Mouse (Mus musculus) adrenal gland, adult 8-10 months (tissue): Measurements from ENCODE around the gene Eva1c. TPM values are rescaled to one million over a fixed set of nuclear protein-coding genes. Genes with fewer than 3 reads are reported as not detected.
A peak's percentile ranks its signal among the peaks of the same experiment; 100 is the strongest.

Experiments used
- DNase-seq: peaks from one replicate; pipeline ENCODE4 v3.0.0; 2022
- total RNA-seq, 4 experiments: library from RNA; stranded (reverse); gene quantifications; 2 replicates each; pipeline ENCODE4 v1.2.4; 2022

The Eva1c gene
- total RNA-seq, 4 experiments from 2014 or later: 4.6 to 7.5 (median 6.1) TPM

DNA sequence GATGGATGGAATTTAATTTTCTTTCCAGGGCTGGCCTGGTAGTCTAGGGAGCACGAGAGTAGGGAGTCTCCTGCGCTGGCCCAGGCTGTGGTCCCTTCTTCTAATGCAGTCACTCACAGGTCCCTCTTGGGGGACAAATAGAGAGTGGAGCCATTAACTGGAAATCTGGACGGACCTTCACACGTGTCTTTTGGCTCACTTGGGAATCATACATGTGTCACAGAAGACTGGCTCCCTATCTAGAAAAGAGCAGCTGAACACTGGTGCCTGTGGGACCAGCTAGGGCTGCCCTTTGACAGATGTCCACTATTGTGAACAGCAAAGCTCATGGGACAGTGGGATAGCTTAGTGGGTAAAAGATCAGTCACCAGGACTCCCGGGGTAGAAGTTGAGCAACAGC lies 478 bp upstream of the Eva1c start:
- DNase-seq: no peak

DNA sequence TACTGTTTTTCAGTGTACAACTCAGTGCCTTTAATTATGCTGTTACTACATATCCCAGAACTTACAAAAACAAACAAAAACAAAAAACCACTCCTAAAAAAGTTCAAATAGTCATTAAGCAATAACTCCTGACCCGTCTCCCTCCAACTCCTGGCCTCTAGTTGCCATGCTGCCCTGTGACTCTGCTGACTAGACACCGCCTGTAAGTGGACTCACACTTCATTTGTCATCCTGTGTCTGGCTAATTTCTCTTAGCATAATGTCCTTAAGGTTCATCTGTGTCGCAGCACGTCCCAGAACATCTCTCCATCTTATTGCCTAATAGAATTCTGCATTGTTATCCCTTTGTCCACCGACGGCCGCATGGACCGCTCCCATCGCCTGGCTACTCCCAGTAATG lies 979 bp downstream of the Eva1c start:
- DNase-seq: no peak

DNA sequence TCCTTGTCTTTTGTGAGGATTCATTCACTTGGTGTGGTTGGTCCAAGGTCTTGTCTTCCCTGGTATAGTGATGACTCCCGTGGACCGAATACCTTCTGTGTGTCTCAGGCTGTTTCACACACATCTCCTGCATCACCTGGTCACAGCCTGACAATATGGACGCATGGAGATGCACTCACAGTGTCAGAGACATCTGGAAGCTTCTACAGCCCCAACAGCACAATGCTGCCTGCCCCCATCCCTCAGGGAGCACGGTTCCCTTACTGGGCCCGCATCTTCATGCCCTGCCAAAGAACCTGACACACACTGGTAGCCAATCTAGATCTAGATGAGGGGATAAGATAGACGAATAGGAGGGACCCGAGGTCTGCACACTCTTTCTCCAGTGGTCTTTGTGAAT lies 2.6 kb downstream of the Eva1c start:
- DNase-seq: no peak

DNA sequence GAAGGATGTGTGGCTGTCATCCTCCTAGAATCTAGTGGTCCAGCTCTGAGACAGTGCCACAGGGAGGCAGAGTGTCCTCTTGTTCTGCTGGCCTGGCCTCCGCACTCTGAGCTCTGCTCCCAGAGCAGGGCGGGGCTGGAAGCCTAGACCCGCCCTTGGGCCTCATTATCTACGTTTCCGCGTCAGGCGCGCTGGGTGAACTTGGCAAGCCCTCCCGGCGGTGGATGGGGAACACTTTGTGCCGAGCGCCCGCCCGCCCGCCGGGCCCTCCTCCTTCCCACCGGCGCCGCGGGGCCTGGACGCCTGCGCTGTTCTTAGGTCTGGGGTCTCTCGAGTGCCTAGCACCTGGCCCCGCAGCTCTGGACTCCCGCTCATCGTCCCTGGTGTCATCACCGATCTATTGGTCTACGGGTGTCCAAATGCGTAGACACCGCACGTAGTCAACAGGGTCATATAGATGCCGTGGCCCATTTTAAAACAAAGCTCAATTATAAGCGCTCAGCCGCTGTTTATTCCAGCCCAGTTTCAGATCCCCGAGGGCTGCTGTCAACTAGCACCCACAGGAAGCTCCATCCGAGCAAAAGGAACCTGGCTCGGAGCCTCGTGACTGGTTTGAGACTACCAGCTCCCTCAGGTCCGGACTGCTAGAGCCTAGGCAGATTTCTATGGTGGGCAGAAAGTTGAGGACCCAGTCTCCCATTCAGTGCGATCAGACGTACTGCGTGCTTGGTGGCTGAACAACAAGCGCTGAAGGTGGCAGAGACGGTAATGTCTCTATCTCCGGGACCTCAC lies 3.6 kb downstream of the Eva1c start:
- peak; percentile 91 for DNase-seq

DNA sequence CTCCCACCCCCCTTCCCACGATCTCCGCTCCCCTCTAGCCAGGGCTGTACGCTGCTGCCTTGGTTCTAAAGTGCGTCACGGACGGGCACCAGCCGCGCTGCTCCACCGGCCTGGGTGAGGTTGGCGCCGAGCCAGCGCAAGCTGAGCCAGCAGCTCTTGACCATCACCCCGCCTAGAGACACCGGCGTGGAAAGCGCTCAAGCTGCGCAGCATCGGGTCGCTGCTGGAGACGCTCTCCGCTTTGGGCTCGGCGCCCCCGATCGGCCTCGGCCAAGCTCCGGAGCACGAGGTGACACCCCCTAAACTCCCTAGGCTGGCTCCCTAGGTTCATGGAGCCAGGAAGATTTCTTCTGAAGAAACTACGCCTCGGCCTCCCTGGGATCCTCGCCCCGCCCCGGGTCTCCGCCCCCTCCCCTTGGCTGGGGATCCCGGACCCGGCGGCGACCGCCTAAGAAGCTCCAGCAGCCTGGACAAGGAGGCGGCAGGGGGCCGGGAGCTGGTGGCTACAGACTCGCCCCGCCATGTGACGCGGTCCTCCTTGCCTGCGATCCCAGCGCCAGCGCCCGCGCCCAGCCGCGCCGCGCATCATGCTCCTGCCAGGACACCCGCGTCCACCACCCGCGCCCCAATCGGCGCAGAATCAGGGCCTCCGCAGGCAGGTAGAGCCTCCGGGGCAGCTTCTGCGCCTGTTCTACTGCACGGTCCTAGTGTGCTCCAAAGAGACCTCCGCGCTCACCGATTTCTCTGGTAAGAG lies 4.3 kb downstream of the Eva1c start:
- DNase-seq: peak; percentile 82

DNA sequence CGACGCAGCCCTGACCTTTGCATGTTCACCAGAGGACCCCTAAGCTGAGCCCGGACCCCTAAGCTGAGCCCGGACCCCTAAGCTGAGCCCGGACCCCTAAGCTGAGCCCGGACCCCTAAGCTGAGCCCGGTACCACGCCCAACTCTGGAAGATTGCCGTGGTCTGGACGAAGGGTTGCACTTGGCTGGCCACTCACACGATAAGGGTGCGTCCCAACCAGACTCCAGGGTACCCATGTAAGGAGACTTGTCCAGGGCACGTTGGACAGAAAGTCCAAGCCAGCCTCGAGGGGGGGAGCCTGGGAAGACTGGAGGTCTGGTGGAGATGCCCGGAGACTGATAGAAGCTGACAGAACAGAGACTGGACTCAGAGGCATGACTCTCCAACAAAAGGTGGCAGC lies 5.2 kb downstream of the Eva1c start:
- DNase-seq: no peak

DNA sequence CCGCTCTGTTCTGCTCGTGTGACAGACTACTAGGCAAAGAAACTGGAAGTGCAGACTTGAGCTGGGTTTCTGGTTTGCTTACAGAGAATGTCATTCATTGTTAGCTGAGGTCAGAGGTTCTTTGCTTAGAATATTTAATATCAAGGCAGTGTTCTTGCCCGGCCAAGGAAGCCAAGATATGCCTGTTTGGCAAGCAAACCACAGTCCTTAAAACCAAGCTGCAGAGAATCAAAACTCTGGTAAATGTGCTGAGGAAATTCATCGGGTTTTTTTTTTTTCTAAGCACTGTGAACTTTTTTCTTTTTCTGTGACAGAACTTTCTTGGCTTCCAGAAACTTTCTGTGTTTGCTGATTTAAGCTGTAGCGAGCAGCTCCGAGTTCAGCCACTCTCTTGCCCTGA lies 6.0 kb downstream of the Eva1c start:
- no peak for DNase-seq

DNA sequence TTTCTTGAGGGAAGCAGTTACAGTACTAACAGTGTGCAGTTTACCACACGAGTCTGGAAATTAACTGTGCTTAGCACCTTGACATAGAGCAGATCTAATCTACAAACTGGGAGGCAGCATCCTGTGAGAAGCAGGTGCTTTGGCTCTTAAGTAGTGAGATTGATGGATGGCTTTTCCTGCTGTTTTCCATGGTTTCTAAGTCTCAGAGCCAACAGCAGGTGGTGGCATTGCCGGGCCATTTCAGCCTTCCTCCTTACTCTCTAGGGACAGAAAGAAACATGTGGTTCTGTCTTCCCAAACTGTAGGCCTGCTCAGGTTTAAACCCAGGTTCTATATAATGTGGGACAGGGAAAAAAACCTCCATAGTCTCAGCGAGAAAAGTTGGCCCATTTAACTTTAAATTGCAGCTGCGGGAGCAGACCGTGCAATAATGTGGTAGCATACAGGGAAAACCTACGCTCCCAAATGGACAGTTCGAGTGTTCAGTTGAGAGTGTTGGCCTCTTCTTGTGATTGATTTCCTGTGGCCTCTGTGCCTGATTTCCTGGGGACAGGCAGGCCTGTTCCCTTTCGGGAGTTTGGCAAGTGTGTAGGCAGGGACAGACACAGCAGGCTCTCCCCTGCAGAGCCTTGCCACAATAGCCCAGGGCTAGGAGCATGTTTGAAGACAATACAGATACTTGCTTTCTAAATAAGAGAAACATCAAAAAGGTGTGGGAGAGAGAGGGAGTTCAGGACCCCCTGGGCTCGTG lies 6.7 kb downstream of the Eva1c start:
- no peak for DNase-seq

DNA sequence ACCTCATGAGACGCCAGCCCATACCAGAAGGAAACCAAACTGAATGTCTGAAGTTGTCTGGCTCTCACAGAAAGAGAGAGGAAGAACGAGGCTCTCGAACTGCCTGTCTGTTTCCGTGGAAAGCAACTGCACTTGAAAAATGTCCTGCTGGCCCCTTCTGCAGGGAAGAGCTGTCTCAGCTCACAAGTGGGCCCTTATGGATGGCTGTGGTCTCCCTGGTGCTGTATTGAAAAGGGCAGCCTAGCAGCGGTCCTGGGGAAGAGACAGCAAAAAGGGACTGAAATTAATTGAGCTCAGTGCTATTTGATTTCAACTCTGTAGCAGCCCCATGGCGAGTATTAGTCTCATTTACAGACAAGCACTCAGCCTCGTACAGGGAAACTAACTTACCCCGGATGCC lies 10.9 kb downstream of the Eva1c start:
- DNase-seq: no peak

DNA sequence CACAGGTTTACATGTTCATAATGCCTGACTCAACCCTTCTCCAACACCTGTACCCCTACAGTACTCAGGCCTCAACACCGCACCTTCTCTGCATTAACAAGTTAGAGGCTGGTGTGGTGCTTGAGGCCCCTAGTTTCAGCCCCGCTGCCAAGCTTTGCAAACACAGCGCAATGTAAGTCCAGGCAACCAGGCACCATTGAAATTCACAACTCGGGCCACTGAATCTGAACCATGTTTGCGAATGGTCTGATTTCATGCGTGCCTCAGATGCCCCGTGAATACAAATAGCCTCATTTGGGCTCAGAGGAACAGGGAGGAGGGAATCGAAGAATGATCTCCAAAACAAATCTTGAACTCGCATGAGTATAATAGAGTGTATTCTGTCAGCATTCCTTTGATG lies 15.6 kb downstream of the Eva1c start:
- DNase-seq: no peak

DNA sequence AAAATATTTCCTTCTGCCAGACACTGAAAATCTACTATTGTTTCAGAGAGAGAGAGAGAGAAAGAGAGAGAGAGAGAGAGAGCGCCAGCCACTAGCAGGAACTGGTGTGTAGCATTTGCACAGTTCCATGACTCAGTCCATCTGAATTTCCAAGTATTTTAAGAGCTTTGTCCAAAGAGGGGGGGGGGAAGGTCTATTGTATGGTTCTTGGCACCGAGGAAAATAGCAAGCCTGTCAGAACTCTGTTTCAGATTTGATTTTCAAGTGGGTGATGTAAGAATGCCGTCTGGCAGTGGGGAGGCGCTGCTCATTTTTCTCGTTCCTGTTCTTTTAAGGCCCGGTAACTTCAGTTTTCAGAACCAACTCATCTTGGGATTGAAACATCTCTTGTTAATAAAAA lies 18.5 kb downstream of the Eva1c start:
- no peak for DNase-seq

DNA sequence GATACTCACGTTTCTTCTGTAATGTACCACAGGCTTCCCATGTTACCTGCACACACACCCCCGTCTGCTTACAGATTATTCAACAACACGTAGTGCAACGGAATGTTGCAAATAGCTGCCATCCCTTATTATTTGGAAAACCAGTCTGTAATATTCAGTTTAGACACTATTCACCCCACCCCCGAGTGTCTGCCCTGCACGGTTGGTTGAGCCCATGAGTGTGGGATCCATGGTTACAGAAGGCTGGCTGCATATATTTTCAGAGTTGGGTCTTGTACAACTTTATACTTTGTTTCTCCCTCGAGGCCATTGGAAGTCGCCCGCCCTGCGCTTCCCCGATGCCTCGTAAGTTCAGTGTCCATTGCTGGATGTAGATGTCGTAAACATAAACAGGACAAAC lies 19.1 kb downstream of the Eva1c start:
- DNase-seq: no peak

DNA sequence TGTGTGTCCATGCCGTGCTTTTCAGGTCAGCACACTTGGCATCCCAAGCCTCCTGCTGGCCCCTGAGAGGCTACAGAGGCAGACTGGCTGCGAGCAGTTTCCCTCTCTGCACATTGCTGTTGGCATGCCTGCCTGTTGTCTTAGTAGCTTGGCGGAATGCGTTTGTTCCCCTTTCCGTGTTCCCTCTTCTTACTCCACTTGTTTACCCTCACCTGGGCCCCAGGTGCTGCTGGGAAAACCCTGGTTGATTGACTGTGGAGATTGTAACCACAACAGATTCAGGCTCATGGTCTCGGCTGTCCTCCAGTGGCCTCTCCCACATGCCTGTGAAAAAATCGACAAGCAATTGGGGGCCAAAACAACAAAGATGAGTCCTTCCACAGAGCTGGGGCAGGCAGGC lies 22.2 kb downstream of the Eva1c start:
- DNase-seq: no peak

DNA sequence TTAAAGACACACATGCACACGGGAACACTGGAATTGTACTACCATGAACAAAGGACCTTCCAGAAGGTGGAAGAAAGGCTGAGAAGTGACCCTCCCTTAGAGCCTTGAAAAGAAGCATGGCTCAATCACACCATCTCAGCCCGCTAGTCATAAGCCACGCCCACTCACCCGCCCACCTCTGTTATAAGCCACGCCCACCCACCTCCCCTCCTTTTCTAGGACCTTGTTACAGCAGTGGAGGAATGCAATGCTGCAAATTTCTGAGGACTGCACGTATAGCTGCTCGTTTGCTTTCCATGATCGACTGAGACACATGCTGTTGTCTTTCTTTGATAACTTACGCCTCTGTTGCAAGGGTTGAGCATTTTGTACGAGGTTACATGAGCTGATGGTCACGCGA lies 22.7 kb downstream of the Eva1c start:
- no peak for DNase-seq

DNA sequence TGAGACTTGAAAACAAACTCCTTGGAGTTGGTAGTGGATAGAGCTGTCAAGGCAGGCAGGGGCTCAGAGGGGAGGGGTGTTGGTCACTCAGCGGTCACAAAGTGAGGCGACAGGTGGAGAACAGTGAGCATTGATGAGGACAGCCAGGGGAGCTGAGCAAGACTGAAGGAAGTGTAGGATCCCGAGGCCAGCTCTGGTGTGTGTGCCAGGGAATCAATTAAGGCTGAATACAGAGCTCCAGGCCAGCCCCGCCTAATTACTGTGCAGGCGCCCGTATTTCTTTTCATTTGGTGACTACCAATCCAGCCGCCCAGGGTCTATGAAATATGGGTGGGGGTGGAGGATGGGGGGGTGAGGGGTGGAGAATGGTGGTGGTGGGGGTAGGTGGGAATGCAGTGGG lies 24.4 kb downstream of the Eva1c start:
- DNase-seq: no peak

DNA sequence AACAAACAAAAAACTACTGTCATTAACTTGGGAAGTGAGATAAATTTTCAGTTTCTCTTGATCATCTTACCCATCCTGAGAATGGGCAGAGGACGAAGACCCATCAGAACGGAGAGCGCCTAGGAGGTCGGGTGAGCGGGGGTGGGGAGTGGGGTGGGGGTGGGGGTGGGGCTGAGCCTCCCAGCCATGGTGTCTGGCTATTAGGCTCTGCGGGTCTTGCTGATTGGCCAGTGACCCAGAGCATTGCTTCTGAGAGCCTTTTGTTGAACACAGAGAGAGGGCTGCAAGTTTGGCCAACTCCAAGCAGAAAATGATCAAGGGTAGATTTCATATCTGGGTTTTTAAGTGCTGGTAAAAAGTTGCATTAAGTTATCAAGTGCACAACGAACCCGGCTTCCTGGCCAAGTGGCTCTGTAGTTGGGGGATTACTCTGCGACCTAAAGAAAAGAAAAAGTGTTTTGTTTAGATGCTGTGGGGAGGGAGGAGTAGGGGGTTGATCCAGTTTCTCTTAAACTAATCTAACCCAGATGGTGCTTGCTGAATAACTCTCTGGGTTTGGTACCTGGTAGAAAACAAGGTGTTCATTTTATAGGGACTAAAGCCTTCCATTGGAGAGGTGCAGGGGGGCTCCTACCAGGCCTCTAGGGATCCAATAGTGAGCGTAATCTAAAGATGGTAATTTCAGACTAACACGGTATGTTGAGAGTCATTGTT lies 25.3 kb downstream of the Eva1c start:
- DNase-seq: no peak

DNA sequence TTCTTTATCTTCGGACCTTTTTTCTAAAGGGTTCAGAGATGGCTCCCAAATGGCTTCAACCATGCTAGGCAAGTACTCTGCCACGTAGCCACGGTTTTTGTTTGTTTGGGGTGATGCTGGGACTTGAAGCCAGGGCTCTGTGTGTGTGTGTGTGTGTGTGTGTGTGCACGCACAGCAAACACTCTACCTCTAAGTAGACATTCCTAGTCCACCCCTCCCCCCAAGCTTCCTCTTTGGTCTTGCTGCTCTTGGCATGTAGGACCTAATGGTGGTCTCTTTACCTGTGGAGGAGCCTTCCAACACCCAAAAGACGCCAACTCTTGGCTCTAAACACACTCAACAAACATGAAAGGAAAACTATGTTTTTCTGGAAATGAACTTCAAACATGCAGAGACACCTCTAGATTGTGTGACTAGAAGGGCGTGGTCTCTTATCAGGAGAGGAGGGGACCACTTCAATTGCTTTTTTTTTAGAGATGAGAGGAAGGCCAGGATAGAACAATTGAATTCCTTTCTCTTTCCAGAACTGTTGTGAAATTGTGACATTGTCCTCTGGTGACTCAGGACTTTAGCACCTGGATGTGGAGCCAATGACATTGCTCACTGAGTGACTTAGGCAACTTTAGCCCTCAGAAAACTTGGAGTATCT lies 30.2 kb downstream of the Eva1c start:
- no peak for DNase-seq

DNA sequence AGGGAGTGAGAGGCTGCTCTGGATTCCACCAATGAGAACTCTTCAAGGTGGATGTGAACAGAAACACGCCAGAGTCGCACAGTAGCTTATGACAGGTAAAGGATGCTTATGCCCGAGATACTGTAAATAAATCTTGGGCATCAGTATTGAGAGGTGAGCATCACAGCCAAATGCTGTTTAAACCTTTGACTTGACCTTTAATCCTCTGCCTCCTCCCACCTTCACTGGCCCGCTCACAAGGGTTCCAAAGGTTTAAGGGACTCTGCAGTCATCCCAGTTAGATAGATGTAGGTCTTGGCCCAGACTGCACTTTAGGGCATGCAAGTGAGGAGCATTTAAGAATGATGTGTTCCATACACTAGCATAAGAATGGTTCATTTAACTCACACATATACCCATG lies 31.7 kb downstream of the Eva1c start:
- no peak for DNase-seq

DNA sequence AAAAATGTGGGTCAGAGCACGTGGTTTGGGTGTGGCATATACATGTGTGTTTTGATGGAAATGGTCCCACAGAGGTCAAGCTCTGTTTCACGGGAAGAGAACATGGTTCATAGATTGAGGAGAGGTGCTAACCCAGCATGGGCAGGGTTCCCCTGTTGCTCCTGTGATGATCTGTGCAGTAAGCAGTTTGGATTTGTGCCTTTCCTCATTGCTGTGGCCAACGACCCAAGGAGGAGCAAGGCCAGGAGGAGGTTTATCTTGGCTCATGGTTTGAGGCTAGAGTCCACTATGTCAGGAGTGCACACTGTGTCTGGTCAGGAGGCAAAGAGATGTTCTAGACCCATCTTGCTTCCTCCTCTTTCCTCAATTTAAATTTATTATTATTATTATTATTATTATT lies 36.5 kb downstream of the Eva1c start:
- no peak for DNase-seq

DNA sequence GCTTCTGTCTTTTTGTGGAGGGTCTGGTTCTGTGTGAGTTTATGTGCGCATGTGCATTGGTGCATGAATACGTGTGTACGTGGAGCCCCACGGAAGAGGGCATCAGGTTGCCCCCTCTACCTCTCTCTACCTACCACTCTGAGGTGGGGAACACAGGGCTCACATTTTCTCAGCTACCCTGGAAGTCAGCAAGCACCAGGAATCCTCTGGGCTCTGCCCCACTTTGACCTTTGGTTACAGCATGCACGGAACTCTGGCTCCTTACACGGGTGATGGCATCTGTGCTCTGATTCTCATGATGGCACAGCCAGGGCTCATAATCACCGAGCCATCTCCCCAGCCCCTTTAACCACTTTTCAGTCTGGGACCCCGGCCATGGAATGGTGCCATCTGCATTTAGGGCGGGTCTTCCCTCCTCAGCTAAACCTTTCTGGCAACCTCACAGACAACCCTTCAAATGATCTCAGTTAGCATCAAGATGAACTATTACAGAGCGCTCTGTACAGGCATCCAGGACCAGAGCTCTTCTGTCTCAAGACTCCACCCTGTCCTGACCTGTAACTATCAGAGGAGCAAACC lies 37.0 kb downstream of the Eva1c start:
- no peak for DNase-seq

DNA sequence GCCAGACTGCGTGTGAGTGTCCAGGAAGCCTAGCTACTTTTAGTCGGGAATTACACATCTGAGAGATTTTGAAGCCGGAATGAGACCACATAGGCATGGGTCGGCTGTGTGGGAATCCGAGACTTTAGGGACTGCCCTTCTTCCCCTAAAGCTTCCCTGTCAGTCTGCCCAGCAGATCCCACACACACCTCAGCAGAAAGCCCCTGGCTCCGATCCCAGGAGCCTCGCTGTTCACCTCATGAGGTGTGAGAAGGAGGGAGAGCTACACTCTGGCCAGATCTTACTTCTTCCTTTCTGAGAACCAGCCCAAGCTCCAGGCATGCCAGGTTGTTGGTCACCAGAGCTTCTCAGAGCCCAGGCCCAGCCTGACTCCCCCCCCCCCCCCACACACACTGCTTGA lies 38.2 kb downstream of the Eva1c start:
- DNase-seq: no peak

DNA sequence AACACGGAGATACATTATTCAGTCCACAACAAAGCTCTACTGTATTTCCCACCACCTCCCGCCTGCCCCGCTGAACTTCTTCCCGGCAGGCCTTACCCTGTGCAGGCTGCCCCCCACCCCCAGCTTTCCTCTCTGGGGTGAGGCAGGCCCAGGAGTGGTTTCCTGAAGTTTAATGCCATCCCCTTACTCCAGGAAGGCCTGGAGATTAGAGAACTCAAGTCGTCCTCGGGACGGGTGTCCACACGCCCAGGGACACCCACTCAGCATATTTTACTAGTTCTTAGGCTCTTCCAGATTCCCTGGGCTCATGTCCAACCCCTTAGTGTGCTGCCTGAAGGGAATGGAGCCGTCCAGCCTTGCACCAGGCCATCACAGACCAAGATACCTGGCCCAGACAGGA lies 39.1 kb downstream of the Eva1c start:
- DNase-seq: no peak
